Mouse (Mus musculus) heart, embryonic 13.5 days (tissue): Measurements from ENCODE around the gene Zfp488. TPM values are rescaled to one million over a fixed set of nuclear protein-coding genes. Genes with fewer than 3 reads are reported as not detected.

Experiments
- polyA plus RNA-seq: library from polyadenylated mRNA; unstranded; fragments of >200 nt; fragmentation: Nextera tagmentation; extraction: Ambion mirVana; gene quantifications from 2 replicates; pipeline ENCODE4 v1.2.1, GENCODE M21; 2015

The Zfp488 gene
- polyA plus RNA-seq, 1 experiment from 2014 or later, result 0.03 TPM

Other genes starting within 250 kb of the Zfp488 start
- gene Gdf10, start 55.2 kb downstream of the Zfp488 start, polyA plus RNA-seq, result 2.7 and 5.0 TPM in 2 replicates
- gene Gdf2, start 37.7 kb downstream of the Zfp488 start, polyA plus RNA-seq, result 0.41 and 0.43 TPM in 2 replicates
- gene Rbp3, start 24.8 kb downstream of the Zfp488 start, polyA plus RNA-seq, result 0.03 and 0.09 TPM in 2 replicates
- gene Gm30083, start 36.4 kb upstream of the Zfp488 start, polyA plus RNA-seq, result not detected in 2 replicates
- gene Gm5460, start 38.0 kb upstream of the Zfp488 start, polyA plus RNA-seq, result 0.04 TPM in 1 of 2 replicates, not detected in the other
- gene Antxrl, start 73.9 kb upstream of the Zfp488 start, polyA plus RNA-seq, result not detected in 2 replicates
- 0.91 and 1.3 TPM in 2 replicates for gene Anxa8, start 107.2 kb upstream of the Zfp488 start, polyA plus RNA-seq
- gene A630023A22Rik, start 124.0 kb upstream of the Zfp488 start, polyA plus RNA-seq, result not detected in 2 replicates
- gene Npy4r, start 173.7 kb upstream of the Zfp488 start, polyA plus RNA-seq, result 0.07 and 0.08 TPM in 2 replicates
- gene Gprin2, start 222.9 kb upstream of the Zfp488 start, polyA plus RNA-seq, result 0.08 and 0.28 TPM in 2 replicates
- 0.18 and 0.27 TPM in 2 replicates for gene Syt15, start 240.8 kb upstream of the Zfp488 start, polyA plus RNA-seq